Mouse (Mus musculus) small intestine, adult 2 months (tissue): ENCODE measurements around the gene Bzw2.

ENCODE experiments used
- CTCF ChIP-seq: fragments of 200-500 bp; IDR thresholded peaks from 2 replicates; pipeline ENCODE4 v1.5.1; 2012; ENCODE audit warnings: low read depth, mild to moderate bottlenecking, control low read depth, inconsistent platforms, low read length, moderate library complexity, mixed read lengths; ENCODE audit not compliant: insufficient replicate concordance, insufficient read length; ENCODE audit errors: extremely low read depth
- POLR2A ChIP-seq: fragments of 200-500 bp; IDR thresholded peaks from 2 replicates; pipeline ENCODE4 v1.6.1; 2012; ENCODE audit warnings: low read depth, mild to moderate bottlenecking, control low read depth, inconsistent platforms, low read length, moderate library complexity

GRCm38 (mm10) chr12:36044691-36045090 is 113.2 kb downstream of the Bzw2 start:
- TF ChIP-seq CTCF (no peak), POLR2A (no peak)
